Mouse (Mus musculus) adipocyte (in vitro differentiated cells): ENCODE results near the gene Naa25.
A peak's percentile ranks its signal among the peaks of the same experiment; 100 is the strongest.

ENCODE experiments used
- DNase-seq: peaks from one replicate; pipeline ENCODE4 v3.0.0-alpha.2; 2016; ENCODE audit warnings: low spot score

The Naa25 gene

DNA sequence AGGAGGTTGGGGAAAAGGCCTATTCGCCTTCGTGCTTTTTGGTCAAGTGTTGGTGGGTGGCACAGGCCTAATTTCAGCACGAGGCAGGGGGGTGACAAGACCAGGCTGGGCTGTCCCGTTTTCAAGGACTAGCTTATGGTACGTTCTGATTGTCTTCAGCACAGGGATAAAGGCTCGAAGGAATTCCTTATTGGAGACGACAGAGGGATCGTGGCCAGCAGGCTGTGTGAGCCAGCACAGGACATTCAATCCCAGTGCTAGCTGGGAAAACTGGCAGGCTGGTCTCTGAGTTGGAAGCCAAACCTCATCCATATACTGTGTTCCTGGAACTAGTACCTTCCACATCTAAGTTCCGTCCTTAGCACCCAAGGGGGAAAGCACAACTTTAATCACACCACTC is 55.2 kb downstream of the Naa25 start:
- DNase-seq, result peak; percentile 83

- peak; percentile 52 for DNase-seq
These were observed 56.2 kb downstream of the Naa25 start for GRCm38 (mm10) chr5:121453743-121454502.

DNA sequence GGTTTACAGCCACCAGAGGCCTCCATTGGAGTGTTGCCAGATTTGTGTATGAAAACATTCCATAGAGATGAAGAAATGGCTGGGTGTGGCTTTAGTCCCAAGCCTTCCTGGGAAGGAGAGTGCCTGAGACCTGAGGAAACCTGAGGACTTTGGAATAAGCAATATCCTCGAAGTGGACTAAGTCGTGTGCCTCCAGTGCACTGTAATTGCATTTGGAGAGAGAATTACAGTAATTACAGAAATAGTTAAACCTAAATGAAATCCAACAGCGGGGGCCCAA is 56.7 kb downstream of the Naa25 start:
- DNase-seq, result no peak

GRCm38 (mm10) chr5:121455510-121456265 is 58.0 kb downstream of the Naa25 start:
- no peak for DNase-seq

DNA sequence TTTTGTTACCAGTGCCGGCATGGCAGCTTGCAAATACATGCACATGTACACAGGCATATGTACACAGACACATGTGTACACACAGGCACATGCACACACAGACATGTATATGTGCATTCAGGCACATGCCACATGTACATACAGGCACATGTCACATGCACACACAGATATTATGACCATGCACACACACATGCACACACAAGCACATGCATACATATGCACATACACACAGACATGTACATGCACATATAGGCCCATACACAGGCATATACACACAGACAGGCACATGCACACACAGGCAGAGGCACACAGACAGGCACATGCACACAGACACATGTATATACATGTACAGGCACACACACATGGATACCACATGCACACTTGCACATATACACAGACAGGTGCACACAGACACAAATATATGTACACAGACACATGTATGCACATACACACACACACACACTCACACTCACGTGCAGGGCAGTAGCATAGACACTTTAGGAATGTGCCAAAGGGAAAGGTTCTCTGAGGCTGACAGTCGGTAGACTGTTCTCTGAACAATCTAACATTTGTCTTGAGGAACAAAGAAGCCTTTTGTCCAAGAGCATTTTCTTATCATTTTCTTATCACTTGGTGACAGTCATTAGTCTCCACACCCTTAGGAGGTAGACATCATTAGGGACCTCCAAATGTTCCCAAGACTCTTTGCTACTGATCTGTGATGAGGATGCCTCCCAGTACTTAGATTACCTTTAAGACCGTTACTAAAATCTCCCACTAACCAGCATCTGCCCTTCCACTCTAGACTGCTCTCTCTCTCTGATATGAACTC is 63.8 kb downstream of the Naa25 start:
- no peak for DNase-seq

- DNase-seq, result peak; percentile 55
These were observed 64.4 kb downstream of the Naa25 start for GRCm38 (mm10) chr5:121462171-121462502.

DNA sequence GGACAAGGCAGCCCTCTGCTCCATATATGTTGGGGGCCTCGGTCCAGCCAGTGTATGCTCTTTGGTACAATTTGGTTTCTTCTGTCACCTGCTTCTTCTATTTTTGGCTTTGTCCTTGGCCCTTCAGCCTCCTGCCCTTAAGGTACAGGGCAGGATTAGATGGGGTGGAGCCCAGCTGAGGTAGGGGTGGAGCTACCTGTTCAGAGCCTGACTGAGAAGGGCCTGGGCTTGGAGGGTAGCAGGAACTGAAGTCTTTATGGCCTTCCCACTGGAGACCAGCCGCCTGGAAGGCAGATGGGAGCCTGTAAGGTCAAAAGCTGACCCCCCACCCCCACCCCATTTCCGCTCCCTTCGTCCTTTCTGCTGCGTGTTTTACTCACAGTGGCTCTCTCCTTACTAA is 65.2 kb downstream of the Naa25 start:
- DNase-seq, result no peak

DNA sequence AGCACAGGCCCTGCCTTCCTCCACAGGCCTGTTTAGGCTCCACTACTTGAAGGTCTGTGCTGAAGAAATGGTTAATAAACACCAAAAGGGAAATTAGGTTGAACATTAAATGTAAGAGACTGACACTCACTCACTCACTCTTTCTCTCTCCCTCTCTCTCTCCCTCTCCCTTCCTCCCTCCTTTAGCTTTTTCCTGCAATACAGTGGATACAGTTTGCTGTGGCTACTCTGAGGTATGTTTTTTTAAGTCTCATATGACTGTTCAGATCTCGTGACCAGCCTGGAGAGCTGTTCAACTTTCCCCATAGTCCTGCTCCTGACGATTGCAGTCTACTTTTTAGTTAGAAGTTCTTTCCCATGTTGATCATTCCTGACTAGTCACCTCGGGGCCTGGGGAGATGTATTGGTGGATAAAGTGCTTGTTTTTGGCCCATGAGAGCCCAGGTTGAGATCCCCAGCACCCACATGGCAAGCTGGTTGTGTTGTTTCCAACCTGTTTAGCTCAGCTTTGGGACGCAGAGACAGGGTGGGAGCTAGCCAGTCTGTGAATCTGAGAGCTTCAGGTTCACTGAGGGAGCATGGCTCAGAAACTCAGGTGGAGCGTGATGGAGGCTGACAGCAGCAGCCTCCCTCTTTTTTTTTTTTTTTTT is 66.0 kb downstream of the Naa25 start:
- DNase-seq, result peak; percentile 45

DNA sequence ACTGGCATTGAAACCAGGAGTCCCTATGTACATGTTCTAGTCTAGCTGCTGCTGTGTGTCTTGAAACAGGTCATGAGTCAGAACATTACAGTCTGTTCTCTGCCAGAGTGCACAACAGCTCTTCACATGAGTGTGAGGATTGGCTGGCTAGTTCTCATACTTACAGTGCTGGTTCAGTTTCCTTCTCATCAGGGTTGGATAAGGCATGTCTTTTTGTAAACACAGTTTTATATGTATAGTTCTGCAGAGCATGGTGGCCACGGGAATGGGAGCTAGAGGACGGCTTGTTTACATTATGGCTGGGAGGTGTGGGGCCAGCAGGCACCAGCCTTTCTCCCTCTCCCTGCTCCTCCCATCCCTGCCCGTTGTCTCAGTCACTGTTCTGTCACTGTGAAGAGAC is 71.8 kb downstream of the Naa25 start:
- peak; percentile 60 for DNase-seq

GRCm38 (mm10) chr5:121472411-121472810 is 74.7 kb downstream of the Naa25 start:
- DNase-seq, result no peak

- DNase-seq, result no peak
These were observed 76.9 kb downstream of the Naa25 start for GRCm38 (mm10) chr5:121474610-121475009.

DNA sequence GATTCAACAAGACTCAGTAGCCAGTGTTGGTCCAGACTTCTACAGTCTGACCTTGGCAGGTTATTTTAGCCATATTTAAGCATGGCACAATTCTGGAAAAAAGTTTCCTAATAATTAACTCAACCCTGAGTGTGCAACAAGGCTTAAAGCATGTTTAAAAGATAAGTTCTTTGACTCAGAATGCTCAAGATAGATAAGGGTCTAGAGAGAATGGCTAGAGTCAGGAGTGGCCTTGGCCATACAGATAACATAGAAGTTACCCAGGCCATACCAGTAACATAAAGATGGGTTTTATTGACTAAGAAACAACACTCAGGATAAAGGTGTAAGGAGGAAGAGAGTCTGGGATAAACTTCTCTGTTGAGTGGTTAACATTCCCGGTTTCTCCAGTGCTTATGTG is 78.3 kb downstream of the Naa25 start:
- DNase-seq, result no peak

- peak; percentile 87 for DNase-seq
These were observed 79.9 kb downstream of the Naa25 start for GRCm38 (mm10) chr5:121477680-121478079.

GRCm38 (mm10) chr5:121484801-121485200 is 87.1 kb downstream of the Naa25 start:
- no peak for DNase-seq

DNA sequence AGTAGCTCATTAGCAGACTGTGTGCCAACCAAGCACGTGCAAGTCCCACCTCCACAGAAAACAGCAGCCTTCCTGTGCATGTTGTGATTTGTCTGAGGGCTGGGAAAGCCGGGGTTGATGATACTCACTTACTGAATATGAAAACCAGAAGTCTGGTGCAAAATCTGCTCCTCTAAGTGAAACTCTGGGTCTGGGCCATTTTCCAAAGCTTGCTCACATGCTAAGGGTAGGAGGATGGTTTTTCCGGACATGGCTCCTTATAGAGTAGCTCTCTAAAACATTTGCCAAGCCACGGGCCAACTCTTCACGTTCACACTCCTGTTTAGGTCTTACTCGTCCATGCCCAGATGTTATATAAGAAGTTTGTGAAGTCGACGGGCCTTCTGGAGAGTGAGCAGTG is 95.6 kb downstream of the Naa25 start:
- DNase-seq, result no peak
